Mouse (Mus musculus) natural killer cell, adult 2 months (primary cell): ENCODE results near the gene Eef2k.

Experiments
- DNase-seq, 2 experiments: peaks; one replicate each; pipeline ENCODE4 v3.0.0; 2022; ENCODE audit warnings: low spot score in 2 of 2

The Eef2k gene

GRCm38 (mm10) chr7:120842345-120843036 lies at the start of gene Eef2k:
Gene Eef2k, plus strand, starts transcription at chr7:120842831.
- peak; percentile 81 to 89 for DNase-seq

GRCm38 (mm10) chr7:120795544-120795943 lies 47.1 kb upstream of the Eef2k start:
- DNase-seq: no peak

- no peak for DNase-seq
These were observed 46.3 kb upstream of the Eef2k start for GRCm38 (mm10) chr7:120796369-120796768.

- DNase-seq: no peak
These were observed 39.4 kb upstream of the Eef2k start for GRCm38 (mm10) chr7:120803268-120803667.

- DNase-seq: no peak
These were observed 32.9 kb upstream of the Eef2k start for GRCm38 (mm10) chr7:120809705-120810104.

- no peak for DNase-seq
These were observed 30.7 kb upstream of the Eef2k start, which contains the start of gene Gm5737 for GRCm38 (mm10) chr7:120811834-120812415. Gene Gm5737, plus strand, starts transcription at chr7:120812365.

GRCm38 (mm10) chr7:120817552-120817951 lies 25.1 kb upstream of the Eef2k start:
- DNase-seq: no peak

- DNase-seq: no peak
These were observed 23.2 kb upstream of the Eef2k start for GRCm38 (mm10) chr7:120819386-120819785.

- DNase-seq: peak; percentile 31 to 59
These were observed 19.4 kb upstream of the Eef2k start for GRCm38 (mm10) chr7:120823248-120823647.

- DNase-seq: no peak
These were observed 17.5 kb upstream of the Eef2k start for GRCm38 (mm10) chr7:120825097-120825496.

- DNase-seq: no peak
These were observed 16.2 kb upstream of the Eef2k start for GRCm38 (mm10) chr7:120826408-120826807.

- peak; percentile 46 to 51 for DNase-seq
These were observed 11.9 kb upstream of the Eef2k start for GRCm38 (mm10) chr7:120830431-120831381.

- DNase-seq: no peak
These were observed 8.2 kb upstream of the Eef2k start for GRCm38 (mm10) chr7:120834426-120834825.

GRCm38 (mm10) chr7:120834863-120835372 lies 7.7 kb upstream of the Eef2k start:
- DNase-seq: peak; percentile 75 to 78

- peak; percentile 96 to 97 for DNase-seq
These were observed 6.9 kb upstream of the Eef2k start for GRCm38 (mm10) chr7:120835449-120836359.

GRCm38 (mm10) chr7:120836361-120836760 lies 6.3 kb upstream of the Eef2k start:
- no peak for DNase-seq

GRCm38 (mm10) chr7:120838436-120839160 lies 4.0 kb upstream of the Eef2k start:
- no peak for DNase-seq

- no peak for DNase-seq
These were observed 2.8 kb upstream of the Eef2k start for GRCm38 (mm10) chr7:120839786-120840185.

- peak; percentile 46 to 68 for DNase-seq
These were observed 498 bp downstream of the Eef2k start for GRCm38 (mm10) chr7:120843037-120843621.
